Mouse (Mus musculus): ENCODE results near the gene Hpse2. TPM values are rescaled to one million over a fixed set of nuclear protein-coding genes. Genes with fewer than 3 reads are reported as not detected.
A peak's percentile ranks its signal among the peaks of the same experiment; 100 is the strongest.

Hpse2 gene
- polyA plus RNA-seq, 1 experiment: 0.05 TPM

- TF ChIP-seq POLR2A (IDR thresholded peaks at IDR 0.05; ENCODE audit: low read depth, low read length) (no peak), CTCF (conservative IDR thresholded peaks at IDR 0.05; ENCODE audit: insufficient read depth, insufficient read length, low read depth, low read length) (no peak)
- peak; percentile 69 for DNase-seq
- WGBS: 70% methylated on average over 8 of the region's 8 CpGs
- H3K36me3 ChIP-seq (ENCODE audit: control insufficient read depth, insufficient read depth, low read length): no peaks in the 10 kb centered on the region
- no peaks in the 10 kb centered on the region for H3K27me3 ChIP-seq (replicated peaks; ENCODE audit: control insufficient read depth, insufficient read depth, low read length)
- no peak overlapping the region for H3K27ac ChIP-seq (ENCODE audit: insufficient read depth, low read depth, low read length)
- H3K4me3 ChIP-seq (ENCODE audit: insufficient read depth, low read depth, low read length): no peak overlapping the region
- no peaks in the 10 kb centered on the region for H3K4me1 ChIP-seq (ENCODE audit: control insufficient read depth, insufficient read depth, low read length)
These were observed 620.8 kb downstream of the Hpse2 start for GRCm38 (mm10) chr19:42767361-42767760.

GRCm38 (mm10) chr19:42764398-42764797 is 623.8 kb downstream of the Hpse2 start:
- no peak for DNase-seq
- Histone ChIP-seq H3K27ac (ENCODE audit: insufficient read depth, low read depth, low read length) (no peak overlapping the region), H3K4me1 (ENCODE audit: control insufficient read depth, insufficient read depth, low read length) (no peaks in the 10 kb centered on the region), H3K4me3 (ENCODE audit: insufficient read depth, low read depth, low read length) (no peak overlapping the region), H3K36me3 (ENCODE audit: control insufficient read depth, insufficient read depth, low read length) (no peaks in the 10 kb centered on the region), H3K27me3 (replicated peaks; ENCODE audit: control insufficient read depth, insufficient read depth, low read length) (no peaks in the 10 kb centered on the region)
- WGBS: 78% methylated on average over 10 of the region's 10 CpGs
- TF ChIP-seq POLR2A (IDR thresholded peaks at IDR 0.05; ENCODE audit: low read depth, low read length) (no peak), CTCF (conservative IDR thresholded peaks at IDR 0.05; ENCODE audit: insufficient read depth, insufficient read length, low read depth, low read length) (no peak)

GRCm38 (mm10) chr19:42756671-42757070 is 631.5 kb downstream of the Hpse2 start:
- Histone ChIP-seq H3K36me3 (ENCODE audit: control insufficient read depth, insufficient read depth, low read length) (no peaks in the 10 kb centered on the region), H3K27me3 (replicated peaks; ENCODE audit: control insufficient read depth, insufficient read depth, low read length) (no peaks in the 10 kb centered on the region), H3K4me1 (ENCODE audit: control insufficient read depth, insufficient read depth, low read length) (peaks cover 14% of the 10 kb centered on the region), H3K4me3 (ENCODE audit: insufficient read depth, low read depth, low read length) (no peak overlapping the region), H3K27ac (ENCODE audit: insufficient read depth, low read depth, low read length) (no peak overlapping the region)
- TF ChIP-seq CTCF (conservative IDR thresholded peaks at IDR 0.05; ENCODE audit: insufficient read depth, insufficient read length, low read depth, low read length) (no peak), POLR2A (IDR thresholded peaks at IDR 0.05; ENCODE audit: low read depth, low read length) (no peak)
- 84% methylated on average over 6 of the region's 6 CpGs for WGBS
- no peak for DNase-seq

GRCm38 (mm10) chr19:42755148-42755870 is 632.8 kb downstream of the Hpse2 start:
- DNase-seq: peak; percentile 80
- WGBS: 44% methylated on average over 15 of the region's 15 CpGs
- H3K4me3 ChIP-seq (ENCODE audit: insufficient read depth, low read depth, low read length): no peak overlapping the region
- peaks cover 20% of the 10 kb centered on the region for H3K4me1 ChIP-seq (ENCODE audit: control insufficient read depth, insufficient read depth, low read length)
- no peak for TF ChIP-seq CTCF (conservative IDR thresholded peaks at IDR 0.05; ENCODE audit: insufficient read depth, insufficient read length, low read depth, low read length)
- TF ChIP-seq POLR2A (IDR thresholded peaks at IDR 0.05; ENCODE audit: low read depth, low read length): no peak
- H3K27me3 ChIP-seq (replicated peaks; ENCODE audit: control insufficient read depth, insufficient read depth, low read length): no peaks in the 10 kb centered on the region
- no peak overlapping the region for H3K27ac ChIP-seq (ENCODE audit: insufficient read depth, low read depth, low read length)
- H3K36me3 ChIP-seq (ENCODE audit: control insufficient read depth, insufficient read depth, low read length): no peaks in the 10 kb centered on the region

GRCm38 (mm10) chr19:42753141-42753917 is 634.8 kb downstream of the Hpse2 start:
- TF ChIP-seq CTCF (conservative IDR thresholded peaks at IDR 0.05; ENCODE audit: insufficient read depth, insufficient read length, low read depth, low read length) (no peak), POLR2A (IDR thresholded peaks at IDR 0.05; ENCODE audit: low read depth, low read length) (no peak)
- H3K27ac ChIP-seq (ENCODE audit: insufficient read depth, low read depth, low read length): peak overlapping the region; percentile 97
- peak; percentile 96 for DNase-seq
- H3K36me3 ChIP-seq (ENCODE audit: control insufficient read depth, insufficient read depth, low read length): no peaks in the 10 kb centered on the region
- no peaks in the 10 kb centered on the region for H3K27me3 ChIP-seq (replicated peaks; ENCODE audit: control insufficient read depth, insufficient read depth, low read length)
- peak overlapping the region; percentile 57 for H3K4me3 ChIP-seq (ENCODE audit: insufficient read depth, low read depth, low read length)
- WGBS: 12% methylated on average over 11 of the region's 11 CpGs
- H3K4me1 ChIP-seq (ENCODE audit: control insufficient read depth, insufficient read depth, low read length): peaks cover 29% of the 10 kb centered on the region

- DNase-seq: peak; percentile 94
- 8% methylated on average over 22 of the region's 22 CpGs for WGBS
- Histone ChIP-seq H3K27me3 (replicated peaks; ENCODE audit: control insufficient read depth, insufficient read depth, low read length) (no peaks in the 10 kb centered on the region), H3K4me3 (ENCODE audit: insufficient read depth, low read depth, low read length) (peak within 1 kb of the TSS; percentile 57), H3K4me1 (ENCODE audit: control insufficient read depth, insufficient read depth, low read length) (peaks cover 29% of the 10 kb centered on the region), H3K36me3 (ENCODE audit: control insufficient read depth, insufficient read depth, low read length) (no peaks in the 10 kb centered on the region), H3K27ac (ENCODE audit: insufficient read depth, low read depth, low read length) (peak within 1 kb of the TSS; percentile 97)
- TF ChIP-seq POLR2A (IDR thresholded peaks at IDR 0.05; ENCODE audit: low read depth, low read length) (peak; percentile 55), CTCF (conservative IDR thresholded peaks at IDR 0.05; ENCODE audit: insufficient read depth, insufficient read length, low read depth, low read length) (no peak)
These were observed 635.7 kb downstream of the Hpse2 start, which contains the start of gene Pyroxd2 for GRCm38 (mm10) chr19:42752363-42752931. TSS of gene Pyroxd2 (minus strand) at chr19:42752775.

GRCm38 (mm10) chr19:42750196-42750595 is 638.0 kb downstream of the Hpse2 start:
- Histone ChIP-seq H3K4me3 (ENCODE audit: insufficient read depth, low read depth, low read length) (no peak overlapping the region), H3K27me3 (replicated peaks; ENCODE audit: control insufficient read depth, insufficient read depth, low read length) (no peaks in the 10 kb centered on the region), H3K4me1 (ENCODE audit: control insufficient read depth, insufficient read depth, low read length) (peaks cover 20% of the 10 kb centered on the region), H3K36me3 (ENCODE audit: control insufficient read depth, insufficient read depth, low read length) (no peaks in the 10 kb centered on the region), H3K27ac (ENCODE audit: insufficient read depth, low read depth, low read length) (peak overlapping the region; percentile 34)
- WGBS: 39% methylated on average over 11 of the region's 11 CpGs
- TF ChIP-seq CTCF (conservative IDR thresholded peaks at IDR 0.05; ENCODE audit: insufficient read depth, insufficient read length, low read depth, low read length) (no peak), POLR2A (IDR thresholded peaks at IDR 0.05; ENCODE audit: low read depth, low read length) (no peak)
- peak; percentile 91 for DNase-seq

Measured in kidney, adult 2 months (tissue).